8 mouse cellular contexts compared by ENCODE assay signal in genomic region chr3:50904716-50905116, GRCm38 (mm10).
DNase-seq lines count a peak whose midpoint lies in the region; ATAC-seq and TF ChIP-seq lines count a peak whose summit lies in the region.

No protein-coding gene starts in this region.

- H3K9ac ChIP-seq in hindbrain, embryonic 16.5 days (ENCODE audit: low read depth, low read length) = no peak overlapping the region
- H3K9ac ChIP-seq in limb, embryonic 15.5 days = no peak overlapping the region

- H3K4me2 ChIP-seq in hindbrain, embryonic 16.5 days (ENCODE audit: low read length) = no peak overlapping the region
- H3K4me2 ChIP-seq in limb, embryonic 15.5 days = no peak overlapping the region

- H3K27ac ChIP-seq in hindbrain, embryonic 16.5 days (ENCODE audit: low read depth, low read length) = peak overlapping the region; percentile 59; the same call in 1 of the 2 replicates
- peak overlapping the region; percentile 84; the same call in 1 of the 2 replicates for H3K27ac ChIP-seq in limb, embryonic 15.5 days
- no peak overlapping the region for H3K27ac ChIP-seq in gastrocnemius, adult 2 months

- H3K27me3 ChIP-seq in hindbrain, embryonic 16.5 days (replicated peaks; ENCODE audit: control insufficient read depth, insufficient read depth, low read length) = no peaks in the 10 kb centered on the region
- H3K27me3 ChIP-seq in limb, embryonic 15.5 days = no peaks in the 10 kb centered on the region

- WGBS in hindbrain, embryonic 16.5 days = 20% methylated on average over 7 of the region's 7 CpGs
- 31% methylated on average over 7 of the region's 7 CpGs for WGBS in limb, embryonic 15.5 days

- no peak for TF ChIP-seq CTCF in gastrocnemius, adult 2 months (IDR thresholded peaks at IDR 0.05)

- H3K4me3 ChIP-seq in hindbrain, embryonic 16.5 days (ENCODE audit: low read length) = no peak overlapping the region
- H3K4me3 ChIP-seq in limb, embryonic 15.5 days = no peak overlapping the region
- no peak overlapping the region for H3K4me3 ChIP-seq in gastrocnemius, adult 2 months

- no peaks in the 10 kb centered on the region for H3K36me3 ChIP-seq in hindbrain, embryonic 16.5 days (ENCODE audit: control insufficient read depth, insufficient read depth, low read length)
- no peaks in the 10 kb centered on the region for H3K36me3 ChIP-seq in limb, embryonic 15.5 days

- ATAC-seq in hindbrain, embryonic 16.5 days = peak; percentile 46
- no peak for ATAC-seq in limb, embryonic 15.5 days (ENCODE audit: insufficient number of reproducible peaks, low FRiP score, low TSS enrichment, low read depth)

- intact Hi-C loops in gastrocnemius, adult 2 months (cut with DNase I) = loop anchor here (5.0 to 10.0 kb wide), 4 partner anchors 218 to 1817 kb away; no protein-coding TSS in a partner anchor

- peaks cover 19% of the 10 kb centered on the region for H3K4me1 ChIP-seq in hindbrain, embryonic 16.5 days (ENCODE audit: control insufficient read depth, insufficient read depth, low read depth, low read length)
- H3K4me1 ChIP-seq in limb, embryonic 15.5 days = peaks cover 37% of the 10 kb centered on the region

- no peaks in the 10 kb centered on the region for H3K9me3 ChIP-seq in hindbrain, embryonic 16.5 days (ENCODE audit: control insufficient read depth, low read length)
- H3K9me3 ChIP-seq in limb, embryonic 15.5 days = no peaks in the 10 kb centered on the region

- DNase-seq in adrenal gland, postnatal 14 days = peak; percentile 26
- DNase-seq in adrenal gland, adult 8-10 months = no peak
- peak; percentile 62 for DNase-seq in cerebellum, adult 8-10 months
- no peak for DNase-seq in gastrocnemius, adult 2 months
- no peak for DNase-seq in layer of hippocampus, postnatal 36 days
- no peak for DNase-seq in layer of hippocampus, postnatal 25 days (ENCODE audit: extremely low spot score in 1 of 2, low spot score in 1 of 2)

Comparison
In these comparisons a context has a peak if more than half of its experiments do, and no peak if none do; other contexts are left out.
1. DNase-seq: peak in adrenal gland, postnatal 14 days (single experiment) and cerebellum, adult 8-10 months (single experiment); none in adrenal gland, adult 8-10 months (single experiment), gastrocnemius, adult 2 months (single experiment), layer of hippocampus, postnatal 36 days (0 of 2) and layer of hippocampus, postnatal 25 days (0 of 2).